Mouse (Mus musculus) T-helper 17 cell (primary cell): ENCODE data around the gene Ext2.

Experiments
- in situ Hi-C, 2 experiments: fragments of 300-600 bp; cut with MboI, MseI; formaldehyde crosslinking; loops; 1 replicate in 1 of 2; 2 replicates in 1 of 2; pipeline ENCODE4 v1.15.1; 2025; ENCODE audit warnings: high pct_unique_total_duplicates in 2 of 2

Ext2 gene

DNA sequence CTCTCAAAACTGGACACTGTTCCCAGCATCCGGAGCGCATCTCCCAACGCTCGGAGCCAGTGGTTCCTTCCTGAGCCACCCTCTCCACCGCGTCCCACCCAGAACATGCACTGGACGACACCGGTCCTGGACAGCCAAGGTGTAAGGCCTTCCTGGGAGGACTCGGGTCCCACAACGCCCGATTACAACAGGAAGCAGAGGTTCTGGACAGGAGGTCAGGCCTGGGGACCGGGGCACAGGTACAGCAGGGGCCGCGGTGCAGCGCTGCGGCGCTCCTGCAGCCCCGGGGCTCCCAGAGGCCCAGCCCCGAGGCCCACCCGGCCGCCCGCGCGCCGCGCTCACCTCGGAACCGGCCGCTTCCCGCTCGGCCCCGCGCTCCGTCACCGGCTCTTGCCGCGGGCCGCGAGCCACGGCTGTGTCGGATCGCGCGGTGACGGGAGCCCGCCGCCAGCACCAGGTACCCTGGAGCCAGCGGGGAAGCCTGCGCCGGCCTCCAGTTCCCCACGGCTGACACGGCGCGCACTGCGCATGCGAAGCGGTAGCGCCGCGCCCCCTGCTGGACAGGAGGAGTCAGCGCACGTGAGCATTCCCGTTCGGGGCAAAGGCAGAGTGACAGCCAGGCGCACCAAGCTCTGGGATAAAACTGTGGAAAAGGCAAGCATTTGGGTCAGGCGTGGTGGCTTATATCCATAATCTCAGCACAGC is at the start of gene Ext2:
Ext2 (minus strand) TSS at position 524 of the 705 bp plus-strand sequence.
- in situ Hi-C loops, result no loop called here

DNA sequence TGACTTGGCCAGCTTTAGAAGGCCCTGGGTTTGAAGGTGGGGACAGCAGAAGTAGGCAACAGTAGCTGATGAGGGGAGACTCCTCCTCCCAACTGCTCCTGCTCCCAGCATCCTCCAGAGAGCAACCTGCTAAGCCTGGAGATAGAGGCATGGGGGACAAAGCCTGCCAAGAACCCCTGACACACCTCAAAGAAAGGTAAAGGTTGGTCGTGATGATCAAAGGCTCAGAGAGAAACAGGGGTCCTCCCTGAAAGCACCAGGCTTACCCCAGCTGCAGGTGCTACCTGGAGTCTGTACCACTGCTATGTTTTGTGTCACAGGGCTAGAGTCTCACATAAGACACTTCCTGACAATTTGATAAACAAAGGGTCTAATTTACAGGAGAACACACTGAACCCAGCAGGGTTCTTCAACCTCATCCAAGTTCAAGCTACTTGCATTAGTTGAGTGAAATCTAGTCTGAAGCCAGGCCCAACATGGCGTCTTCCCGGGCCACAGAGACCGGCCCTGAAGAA is 49.1 kb upstream of the Ext2 start:
- in situ Hi-C loops, result loop anchor here in 1 of 2 experiments (10.0 kb wide), 1 partner anchor 393 kb away; no protein-coding TSS in a partner anchor

DNA sequence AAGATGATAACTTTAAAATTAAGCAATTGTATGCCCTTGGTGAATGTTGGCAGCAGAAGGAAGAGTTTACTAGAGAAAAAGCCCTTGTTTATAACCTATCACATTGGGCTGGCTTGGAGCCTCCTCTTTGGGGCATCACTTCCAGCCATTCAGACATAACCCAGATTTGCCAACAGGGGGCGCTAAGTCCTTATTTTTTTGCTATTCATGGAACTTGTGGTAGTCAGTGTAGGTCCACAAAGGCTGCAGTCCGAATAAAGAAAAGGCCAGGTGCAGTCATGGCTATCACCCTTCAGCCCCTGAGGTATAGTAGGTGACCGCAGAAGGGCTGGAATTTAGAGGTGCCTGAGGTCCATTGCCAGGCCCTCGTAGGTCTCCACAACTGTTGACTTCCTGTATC is 48.5 kb upstream of the Ext2 start:
- in situ Hi-C loops, result loop anchor here in 1 of 2 experiments (10.0 kb wide), 1 partner anchor 394 kb away; no protein-coding TSS in a partner anchor

DNA sequence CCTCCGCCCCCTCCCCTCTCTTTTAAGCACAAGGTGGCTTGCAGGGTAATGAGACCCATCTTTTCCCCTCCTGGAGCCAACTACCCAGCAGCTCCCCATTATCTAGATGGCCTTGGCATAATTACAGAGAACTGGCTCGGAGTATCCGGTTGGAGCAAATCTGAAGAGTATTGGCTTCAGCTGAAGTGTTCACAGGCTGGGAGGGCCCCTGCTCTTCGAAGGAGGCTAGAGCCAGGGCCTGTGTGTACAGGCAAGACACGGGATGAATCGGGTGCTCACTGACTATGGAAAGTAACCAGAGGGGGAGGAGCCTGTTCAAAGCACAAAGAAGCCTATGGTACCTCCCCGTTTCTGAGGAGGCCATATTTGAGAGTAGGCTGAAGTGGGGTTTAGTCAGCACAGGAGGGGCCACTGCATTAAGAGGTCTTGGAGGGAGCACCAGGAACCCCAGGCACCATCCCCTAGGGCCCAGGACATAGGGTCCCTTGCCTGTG is 46.8 kb upstream of the Ext2 start, which contains the start of gene Accsl:
Accsl (minus strand) TSS at position 51 of the 494 bp plus-strand sequence.
- in situ Hi-C loops, result loop anchor here in 1 of 2 experiments (5.0 kb wide), 1 partner anchor 133 kb away; no protein-coding TSS in a partner anchor

- in situ Hi-C loops, result loop anchor here in 1 of 2 experiments (5.0 kb wide), 1 partner anchor 134 kb away; no protein-coding TSS in a partner anchor
Observed at GRCm38 (mm10) chr2:93868566-93868965, 46.2 kb upstream of the Ext2 start.

GRCm38 (mm10) chr2:93863229-93863628 is 40.9 kb upstream of the Ext2 start:
- in situ Hi-C loops, result no loop called here

- in situ Hi-C loops, result loop anchor here in 1 of 2 experiments (10.0 kb wide), 1 partner anchor 316 kb away; no protein-coding TSS in a partner anchor
Observed at GRCm38 (mm10) chr2:93858845-93859244, 36.5 kb upstream of the Ext2 start.

GRCm38 (mm10) chr2:93851303-93851702 is 28.9 kb upstream of the Ext2 start:
- in situ Hi-C loops, result loop anchor here (5.0 to 10.0 kb wide), 2 partner anchors 49 to 323 kb away; no protein-coding TSS in a partner anchor

GRCm38 (mm10) chr2:93850317-93850944 is 28.1 kb upstream of the Ext2 start:
- in situ Hi-C loops, result loop anchor here (5.0 to 10.0 kb wide), 2 partner anchors 48 to 324 kb away; no protein-coding TSS in a partner anchor

- in situ Hi-C loops, result loop anchor here (5.0 to 10.0 kb wide), 2 partner anchors 47 to 325 kb away; no protein-coding TSS in a partner anchor
Observed at GRCm38 (mm10) chr2:93849505-93850089, 27.2 kb upstream of the Ext2 start, which contains the start of gene Accs. TSS of gene Accs (minus strand) at chr2:93849943.

- in situ Hi-C loops, result no loop called here
Observed at GRCm38 (mm10) chr2:93841349-93841748, 19.0 kb upstream of the Ext2 start.

GRCm38 (mm10) chr2:93840109-93840508 is 17.7 kb upstream of the Ext2 start:
- in situ Hi-C loops, result no loop called here

DNA sequence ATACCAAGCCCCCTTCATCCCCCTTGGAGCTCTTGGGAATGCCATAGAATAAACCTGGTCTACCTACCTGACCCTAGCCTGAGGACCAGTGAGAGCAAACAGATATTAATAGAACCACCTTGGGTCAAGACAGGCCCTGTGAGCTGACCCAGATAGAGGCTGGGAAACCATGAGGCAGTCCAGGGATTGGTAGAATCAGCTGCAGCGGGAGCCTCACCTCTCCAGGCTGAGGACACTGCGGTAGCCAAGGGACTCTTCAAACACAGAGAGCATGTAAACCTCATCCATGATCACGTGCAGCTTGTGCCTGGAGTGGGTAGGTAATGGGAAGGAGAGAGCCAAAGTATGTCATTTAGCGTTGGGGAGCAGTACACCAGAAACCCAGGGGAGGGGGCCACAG is 16.6 kb upstream of the Ext2 start:
- in situ Hi-C loops, result no loop called here

DNA sequence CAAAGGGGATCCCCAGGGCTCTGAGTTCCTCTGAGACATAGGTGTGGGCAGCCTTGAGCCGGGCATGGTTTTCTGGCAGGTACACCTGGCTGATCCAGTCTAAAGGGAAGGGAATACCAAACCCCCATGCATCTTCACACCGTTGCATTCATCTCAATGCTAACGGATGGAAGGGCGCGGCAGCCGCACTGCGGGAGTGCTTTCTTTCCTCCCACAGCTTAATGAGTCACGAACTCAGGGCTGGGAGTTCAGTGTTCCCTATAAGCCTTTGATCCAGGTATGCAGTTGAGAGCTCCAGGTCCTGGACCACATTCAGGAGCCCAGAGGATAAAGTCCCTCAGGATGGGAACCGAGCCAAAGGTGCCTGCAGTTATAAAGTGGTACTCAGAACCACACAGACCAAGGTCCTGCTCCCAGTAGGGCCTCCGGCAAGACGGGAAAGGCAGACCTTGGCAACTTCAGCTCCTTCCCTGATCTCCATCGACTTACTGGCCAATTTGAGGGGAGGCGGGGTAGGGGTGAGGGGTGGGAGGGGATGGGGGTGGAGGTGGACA is 13.9 kb upstream of the Ext2 start:
- in situ Hi-C loops, result no loop called here

DNA sequence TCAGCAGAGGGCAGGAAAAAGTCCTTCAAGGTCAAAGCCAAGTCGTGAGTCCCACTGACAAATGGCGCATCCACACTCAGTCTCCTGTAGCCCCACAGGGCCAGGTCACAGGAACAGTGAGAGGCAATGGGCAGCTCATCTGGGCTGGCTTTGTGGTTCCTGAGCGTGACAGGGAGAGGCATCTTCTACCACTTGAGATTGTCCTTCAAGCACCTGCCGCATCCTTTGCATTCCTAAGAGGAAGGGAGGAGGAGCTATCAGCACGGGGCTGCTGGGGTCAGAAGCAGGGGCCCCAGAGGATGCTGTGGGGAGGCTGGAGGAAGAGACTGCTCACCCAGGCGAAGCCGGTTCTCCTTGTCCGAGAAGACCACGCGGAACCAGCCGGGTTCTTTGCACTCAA is 13.2 kb upstream of the Ext2 start:
- in situ Hi-C loops, result no loop called here

DNA sequence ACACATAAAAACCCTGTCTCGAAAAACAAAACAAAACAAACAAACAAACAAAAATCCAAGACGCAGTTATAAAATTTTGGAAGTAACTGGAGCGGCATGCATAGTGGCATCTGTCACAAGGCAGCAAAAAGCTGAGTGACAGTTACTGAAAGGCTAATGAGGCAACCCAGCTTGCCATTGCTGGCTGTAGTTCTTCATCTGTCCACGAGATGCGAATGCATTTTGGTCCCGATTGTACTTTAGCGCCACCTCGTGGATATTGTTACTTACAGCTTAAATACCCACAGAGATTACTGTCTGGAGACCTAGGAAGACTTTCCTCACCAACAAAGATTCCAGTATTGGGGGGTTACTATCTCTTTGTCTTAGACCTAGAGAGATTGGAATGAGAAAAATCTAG is 1.2 kb upstream of the Ext2 start:
- in situ Hi-C loops, result no loop called here

DNA sequence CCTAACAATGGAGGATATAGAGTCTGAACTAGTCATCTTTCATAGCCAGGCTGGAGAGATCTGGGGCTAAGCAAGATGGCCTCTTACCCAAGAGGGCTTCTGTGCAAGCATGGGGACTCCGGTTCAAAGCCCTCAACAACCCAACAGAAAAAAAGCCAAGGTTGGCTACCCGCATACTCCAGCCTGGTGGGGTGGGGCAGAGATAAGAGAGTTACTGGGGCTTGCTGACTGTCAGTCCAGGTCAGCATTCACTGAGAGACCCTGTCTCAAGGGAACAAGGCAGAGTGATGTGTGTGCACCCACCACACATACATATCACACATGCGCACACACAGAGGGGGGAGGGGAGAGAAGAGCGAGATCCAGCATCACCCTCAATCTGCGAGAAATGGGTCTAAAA is 4.6 kb downstream of the Ext2 start:
- in situ Hi-C loops, result no loop called here

GRCm38 (mm10) chr2:93813343-93813742 is 9.0 kb downstream of the Ext2 start:
- in situ Hi-C loops, result no loop called here

- in situ Hi-C loops, result no loop called here
Observed at GRCm38 (mm10) chr2:93811812-93812211, 10.6 kb downstream of the Ext2 start.

DNA sequence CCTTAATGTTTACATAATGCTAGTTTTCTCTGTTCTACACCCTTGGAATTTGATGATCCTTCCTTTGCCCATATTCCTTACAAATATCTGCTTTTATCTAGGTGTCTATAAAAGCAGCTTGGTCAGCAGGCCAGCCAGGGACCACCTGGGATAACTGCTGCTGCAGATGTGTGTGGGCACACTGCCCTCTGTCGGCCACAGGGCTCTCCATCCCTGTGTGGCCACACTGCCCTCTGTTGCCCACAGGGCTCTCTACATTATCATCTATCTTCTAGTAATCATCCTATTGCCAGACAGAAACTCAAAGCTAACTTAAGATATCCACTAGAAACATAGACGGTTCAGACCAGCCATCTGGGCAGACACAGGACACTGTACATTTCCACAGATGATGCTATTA is 12.4 kb downstream of the Ext2 start:
- in situ Hi-C loops, result no loop called here

- in situ Hi-C loops, result no loop called here
Observed at GRCm38 (mm10) chr2:93808071-93808470, 14.3 kb downstream of the Ext2 start.
